Mouse (Mus musculus) kidney, embryonic 16.5 days (tissue): Measurements from ENCODE around the gene Aig1. TPM values are rescaled to one million over a fixed set of nuclear protein-coding genes. Genes with fewer than 3 reads are reported as not detected.
A peak's percentile ranks its signal among the peaks of the same experiment; 100 is the strongest.

ENCODE experiments used
- ATAC-seq: fragments of 200-750 bp; cut with Nextera tagmentation; 2 replicates; pipeline ENCODE4 v1.8.0; 2017; ENCODE audit warnings: moderate TSS enrichment; ENCODE audit not compliant: low FRiP score, low TSS enrichment
- H3K27ac ChIP-seq: fragments of 300-500 bp; sonication (generic); 2 replicates; pipeline ENCODE4 v1.5.1; 2014; ENCODE audit warnings: low read length
- H3K27me3 ChIP-seq: fragments of 300-500 bp; sonication (generic); 2 replicates; pipeline ENCODE4 v1.6.1; 2014; ENCODE audit warnings: low read length, control low read depth, mixed read lengths; ENCODE audit not compliant: insufficient read depth
- H3K36me3 ChIP-seq: fragments of 300-500 bp; sonication (generic); 2 replicates; pipeline ENCODE4 v1.6.1; 2014; ENCODE audit warnings: low read length, control low read depth, mixed read lengths; ENCODE audit not compliant: insufficient read depth
- H3K4me1 ChIP-seq: fragments of 300-500 bp; sonication (generic); 2 replicates; pipeline ENCODE4 v1.6.1; 2014; ENCODE audit warnings: low read length, control low read depth, mixed read lengths; ENCODE audit not compliant: insufficient read depth
- H3K4me2 ChIP-seq: fragments of 300-500 bp; sonication (generic); replicated peaks from 2 replicates; pipeline ENCODE4 v1.6.1; 2014; ENCODE audit warnings: low read depth, low read length
- H3K4me3 ChIP-seq: fragments of 300-500 bp; sonication (generic); 2 replicates; pipeline ENCODE4 v1.5.1; 2014; ENCODE audit warnings: mild to moderate bottlenecking, low read length
- H3K9ac ChIP-seq: fragments of 300-500 bp; sonication (generic); replicated peaks from 2 replicates; pipeline ENCODE4 v1.6.1; 2014; ENCODE audit warnings: low read length
- H3K9me3 ChIP-seq: fragments of 300-500 bp; sonication (generic); 2 replicates; pipeline ENCODE4 v1.6.1; 2016; ENCODE audit warnings: low read length, control low read depth
- WGBS: fragments of 180-500 bp; shearing (Covaris S2); extraction: QIAGEN DNeasy Blood & Tissue Kit; methylation state at CpG from one replicate; pipeline ENCODE4 v1.1.7; 2014; 5-methylcytosine and 5-hydroxymethylcytosine counted together
- polyA plus RNA-seq: library from polyadenylated mRNA; unstranded; fragments of >200 nt; fragmentation: Nextera tagmentation; extraction: Ambion mirVana; gene quantifications from 2 replicates; pipeline ENCODE4 v1.2.1, GENCODE M21; 2015

Gene Aig1
- polyA plus RNA-seq, 1 experiment from 2014 or later, result 56.8 TPM

- 78% methylated on average over 8 of the region's 8 CpGs for WGBS
- Histone ChIP-seq H3K9me3 (no peaks in the 10 kb centered on the region), H3K36me3 (peaks cover 4% of the 10 kb centered on the region), H3K27ac (no peak overlapping the region), H3K4me3 (no peak overlapping the region), H3K9ac (no peak overlapping the region), H3K4me1 (no peaks in the 10 kb centered on the region), H3K27me3 (no peaks in the 10 kb centered on the region), H3K4me2 (no peak overlapping the region)
- ATAC-seq, result no peak
Observed at GRCm38 (mm10) chr10:13792788-13793187, 76.0 kb downstream of the Aig1 start.

- WGBS, result 90% methylated on average over 1 of the region's 1 CpGs
- no peaks in the 10 kb centered on the region for H3K9me3 ChIP-seq
Observed at GRCm38 (mm10) chr10:13789604-13790003, 79.2 kb downstream of the Aig1 start.

GRCm38 (mm10) chr10:13788057-13788456 lies 80.7 kb downstream of the Aig1 start:
- ATAC-seq, result no peak
- no peak overlapping the region for H3K4me2 ChIP-seq
- no peaks in the 10 kb centered on the region for H3K27me3 ChIP-seq
- no peak overlapping the region for H3K4me3 ChIP-seq
- peaks cover 3% of the 10 kb centered on the region; the same call in 1 of the 2 replicates for H3K36me3 ChIP-seq
- no peaks in the 10 kb centered on the region for H3K9me3 ChIP-seq
- no peak overlapping the region for H3K9ac ChIP-seq
- no peak overlapping the region for H3K27ac ChIP-seq
- no peaks in the 10 kb centered on the region for H3K4me1 ChIP-seq
- WGBS, result 95% methylated on average over 9 of the region's 9 CpGs

More at GRCm38 (mm10) chr10:13789604-13790003, 79.2 kb downstream of the Aig1 start:
- H3K9ac ChIP-seq, result no peak overlapping the region
- H3K4me1 ChIP-seq, result no peaks in the 10 kb centered on the region
- H3K36me3 ChIP-seq, result peaks cover 5% of the 10 kb centered on the region
- H3K27ac ChIP-seq, result no peak overlapping the region
- H3K4me3 ChIP-seq, result no peak overlapping the region
- no peak overlapping the region for H3K4me2 ChIP-seq
- no peaks in the 10 kb centered on the region for H3K27me3 ChIP-seq
- no peak for ATAC-seq

- no peak overlapping the region for H3K4me2 ChIP-seq
- no peaks in the 10 kb centered on the region for H3K4me1 ChIP-seq
- no peak overlapping the region for H3K27ac ChIP-seq
- H3K27me3 ChIP-seq, result no peaks in the 10 kb centered on the region
- H3K9ac ChIP-seq, result no peak overlapping the region
- WGBS, result 24% methylated on average over 5 of the region's 5 CpGs
- H3K9me3 ChIP-seq, result no peaks in the 10 kb centered on the region
- H3K36me3 ChIP-seq, result peaks cover 3% of the 10 kb centered on the region; the same call in 1 of the 2 replicates
- H3K4me3 ChIP-seq, result no peak overlapping the region
- ATAC-seq, result peak; percentile 76
Observed at GRCm38 (mm10) chr10:13782774-13783173, 86.0 kb downstream of the Aig1 start.

GRCm38 (mm10) chr10:13782235-13782757 lies 86.5 kb downstream of the Aig1 start:
- H3K36me3 ChIP-seq, result peaks cover 3% of the 10 kb centered on the region; the same call in 1 of the 2 replicates
- 35% methylated on average over 10 of the region's 10 CpGs for WGBS
- no peaks in the 10 kb centered on the region for H3K4me1 ChIP-seq
- ATAC-seq, result peak; percentile 54; the same call in 1 of the 2 replicates
- H3K27me3 ChIP-seq, result no peaks in the 10 kb centered on the region
- no peak overlapping the region for H3K4me3 ChIP-seq
- 0 out of 2 replicates have a peak overlapping the region, but pooled peaks have one; percentile 12 for H3K27ac ChIP-seq
- no peaks in the 10 kb centered on the region for H3K9me3 ChIP-seq
- no peak overlapping the region for H3K9ac ChIP-seq
- no peak overlapping the region for H3K4me2 ChIP-seq

- H3K4me2 ChIP-seq, result no peak overlapping the region
- H3K27me3 ChIP-seq, result no peaks in the 10 kb centered on the region
- H3K27ac ChIP-seq, result no peak overlapping the region
- H3K4me3 ChIP-seq, result no peak overlapping the region
- 87% methylated on average over 3 of the region's 3 CpGs for WGBS
- H3K36me3 ChIP-seq, result no peaks in the 10 kb centered on the region
- no peaks in the 10 kb centered on the region for H3K9me3 ChIP-seq
- no peaks in the 10 kb centered on the region for H3K4me1 ChIP-seq
- H3K9ac ChIP-seq, result no peak overlapping the region
- ATAC-seq, result no peak
Observed at GRCm38 (mm10) chr10:13776014-13776413, 92.8 kb downstream of the Aig1 start.

GRCm38 (mm10) chr10:13775411-13775810 lies 93.4 kb downstream of the Aig1 start:
- Histone ChIP-seq H3K4me1 (no peaks in the 10 kb centered on the region), H3K27ac (no peak overlapping the region), H3K4me2 (no peak overlapping the region), H3K9me3 (no peaks in the 10 kb centered on the region), H3K4me3 (no peak overlapping the region), H3K27me3 (no peaks in the 10 kb centered on the region), H3K9ac (no peak overlapping the region), H3K36me3 (no peaks in the 10 kb centered on the region)
- 94% methylated on average over 2 of the region's 2 CpGs for WGBS
- no peak for ATAC-seq

- ATAC-seq, result no peak
- H3K9me3 ChIP-seq, result no peaks in the 10 kb centered on the region
- H3K36me3 ChIP-seq, result no peaks in the 10 kb centered on the region
- H3K27ac ChIP-seq, result no peak overlapping the region
- WGBS, result 83% methylated on average over 3 of the region's 3 CpGs
- no peaks in the 10 kb centered on the region for H3K27me3 ChIP-seq
- H3K4me1 ChIP-seq, result no peaks in the 10 kb centered on the region
- H3K4me3 ChIP-seq, result no peak overlapping the region
- no peak overlapping the region for H3K4me2 ChIP-seq
- no peak overlapping the region for H3K9ac ChIP-seq
Observed at GRCm38 (mm10) chr10:13774910-13775309, 93.9 kb downstream of the Aig1 start.

GRCm38 (mm10) chr10:13770720-13771119 lies 98.1 kb downstream of the Aig1 start:
- Histone ChIP-seq H3K9me3 (no peaks in the 10 kb centered on the region), H3K27ac (no peak overlapping the region), H3K4me1 (no peaks in the 10 kb centered on the region), H3K9ac (no peak overlapping the region), H3K36me3 (no peaks in the 10 kb centered on the region), H3K4me3 (no peak overlapping the region), H3K4me2 (no peak overlapping the region), H3K27me3 (no peaks in the 10 kb centered on the region)
- no peak for ATAC-seq
- WGBS, result 48% methylated on average over 1 of the region's 1 CpGs

- H3K4me1 ChIP-seq, result no peaks in the 10 kb centered on the region
- no peaks in the 10 kb centered on the region for H3K9me3 ChIP-seq
- no peak overlapping the region for H3K27ac ChIP-seq
- no peak overlapping the region for H3K9ac ChIP-seq
- 98% methylated on average over 2 of the region's 2 CpGs for WGBS
- H3K4me2 ChIP-seq, result no peak overlapping the region
- no peaks in the 10 kb centered on the region for H3K36me3 ChIP-seq
- no peaks in the 10 kb centered on the region for H3K27me3 ChIP-seq
- no peak overlapping the region for H3K4me3 ChIP-seq
- ATAC-seq, result no peak
Observed at GRCm38 (mm10) chr10:13769789-13770188, 99.0 kb downstream of the Aig1 start.
